Mouse (Mus musculus): ENCODE data around the gene Glipr1l1. TPM values are rescaled to one million over a fixed set of nuclear protein-coding genes. Genes with fewer than 3 reads are reported as not detected.

Glipr1l1 gene
- not detected for polyA plus RNA-seq (2014; fragmentation: Illumina TruSeq; extraction: RNeasy Lipid Tissue Mini Kit (QIAGEN cat#74804); ENCODE audit: insufficient read depth, low read depth, low replicate concordance)

GRCm38 (mm10) chr10:112059702-112060582 lies at the start of gene Glipr1l1:
Gene Glipr1l1, plus strand, starts transcription at chr10:112060189.

GRCm38 (mm10) chr10:112083157-112083556 lies 23.2 kb downstream of the Glipr1l1 start, which contains the start of gene Glipr1l2:
Gene Glipr1l2, plus strand, starts transcription at chr10:112083354.

Other genes with a start within 250 kb of the Glipr1l1 start
- 18.9 TPM for gene Krr1, start 87.5 kb upstream of the Glipr1l1 start, polyA plus RNA-seq (2014; fragmentation: Illumina TruSeq; extraction: RNeasy Lipid Tissue Mini Kit (QIAGEN cat#74804); ENCODE audit: insufficient read depth, low read depth, low replicate concordance)
- gene Glipr1, start 57.6 kb upstream of the Glipr1l1 start, polyA plus RNA-seq (2014; fragmentation: Illumina TruSeq; extraction: RNeasy Lipid Tissue Mini Kit (QIAGEN cat#74804); ENCODE audit: insufficient read depth, low read depth, low replicate concordance): 25.3 TPM
- not detected for gene Glipr1l2, start 23.2 kb downstream of the Glipr1l1 start, polyA plus RNA-seq (2014; fragmentation: Illumina TruSeq; extraction: RNeasy Lipid Tissue Mini Kit (QIAGEN cat#74804); ENCODE audit: insufficient read depth, low read depth, low replicate concordance)
- gene Glipr1l3, start 100.1 kb downstream of the Glipr1l1 start, polyA plus RNA-seq (2014; fragmentation: Illumina TruSeq; extraction: RNeasy Lipid Tissue Mini Kit (QIAGEN cat#74804); ENCODE audit: insufficient read depth, low read depth, low replicate concordance): not detected
- gene Caps2, start 103.4 kb downstream of the Glipr1l1 start, polyA plus RNA-seq (2014; fragmentation: Illumina TruSeq; extraction: RNeasy Lipid Tissue Mini Kit (QIAGEN cat#74804); ENCODE audit: insufficient read depth, low read depth, low replicate concordance): 0.39 TPM
- 0.07 TPM for gene Kcnc2, start 210.9 kb downstream of the Glipr1l1 start, polyA plus RNA-seq (2014; fragmentation: Illumina TruSeq; extraction: RNeasy Lipid Tissue Mini Kit (QIAGEN cat#74804); ENCODE audit: insufficient read depth, low read depth, low replicate concordance)